Mouse (Mus musculus) effector memory CD4-positive, alpha-beta T cell, adult 7 months (primary cell): ENCODE data around the gene Dennd5b. TPM values are rescaled to one million over a fixed set of nuclear protein-coding genes. Genes with fewer than 3 reads are reported as not detected.

Experiments
- polyA plus RNA-seq: library from polyadenylated mRNA; unstranded; fragments of 100-300 nt; shearing (Covaris generic); gene quantifications from one replicate; pipeline ENCODE4 v1.2.1, GENCODE M21; 2017

Dennd5b gene
- 0.91 TPM for polyA plus RNA-seq

GRCm38 (mm10) chr6:149101076-149101942 is at the start of gene Dennd5b:
Gene Dennd5b, minus strand, starts transcription at chr6:149101680.

GRCm38 (mm10) chr6:149139471-149139870 is 38.0 kb upstream of the Dennd5b start, which contains the start of gene Etfbkmt:
Gene Etfbkmt, plus strand, starts transcription at chr6:149139849.

GRCm38 (mm10) chr6:149129870-149130269 is 28.4 kb upstream of the Dennd5b start, which contains the start of gene Gm10203:
Gene Gm10203, plus strand, starts transcription at chr6:149130170.

GRCm38 (mm10) chr6:148946409-148946742 is 155.1 kb downstream of the Dennd5b start, which contains the start of gene Sinhcaf:
Gene Sinhcaf, minus strand, starts transcription at chr6:148946467.

Other genes starting within 250 kb of the Dennd5b start
- gene Caprin2, start 205.4 kb downstream of the Dennd5b start, polyA plus RNA-seq: 5.7 TPM
- 32.8 TPM for gene Sinhcaf, start 155.2 kb downstream of the Dennd5b start, polyA plus RNA-seq
- gene Gm10203, start 28.5 kb upstream of the Dennd5b start, polyA plus RNA-seq: not detected
- 14.2 TPM for gene Etfbkmt, start 38.2 kb upstream of the Dennd5b start, polyA plus RNA-seq
- gene Amn1, start 87.0 kb upstream of the Dennd5b start, polyA plus RNA-seq: 23.2 TPM
- gene Resf1, start 207.7 kb upstream of the Dennd5b start, polyA plus RNA-seq: 134 TPM